Mouse (Mus musculus): ENCODE data around the gene Gm10638. TPM values are rescaled to one million over a fixed set of nuclear protein-coding genes. Genes with fewer than 3 reads are reported as not detected.

Gm10638 gene
- total and polyA plus RNA-seq, 3 experiments, result 0.23 to 0.52 TPM; not detected in 1

GRCm38 (mm10) chr8:86699471-86699870 lies 46.0 kb upstream of the Gm10638 start:
- Histone ChIP-seq H3K9me3 (replicated peaks; ENCODE audit: insufficient read depth, low read length) (no peaks in the 10 kb centered on the region), H3K4me1 (ENCODE audit: control insufficient read depth in 1 of 2, insufficient read depth in 2 of 2, low read length in 2 of 2) (no peaks in the 10 kb centered on the region), H3K4me3 (ENCODE audit: control insufficient read depth in 1 of 2, insufficient read depth in 1 of 2, low read depth in 2 of 2, low read length in 2 of 2) (no peak overlapping the region), H3K27me3 (ENCODE audit: control insufficient read depth in 1 of 2, insufficient read depth in 2 of 2, low read length in 2 of 2) (no peaks in the 10 kb centered on the region), H3K27ac (ENCODE audit: control insufficient read depth, low read depth, low read length) (no peak overlapping the region), H3K79me2 (ENCODE audit: control insufficient read depth, insufficient read depth, low read length, poor library complexity) (no peaks in the 10 kb centered on the region), H3K9ac (ENCODE audit: control insufficient read depth, low read depth, low read length, poor library complexity, severe bottlenecking) (no peak overlapping the region), H3K36me3 (ENCODE audit: control insufficient read depth in 1 of 2, insufficient read depth in 2 of 2, low read length in 2 of 2) (no peaks in the 10 kb centered on the region; a peak in 1 of 4 replicates)
- TF ChIP-seq ETS1 (IDR thresholded peaks at IDR 0.05; ENCODE audit: low read depth, low read length), result no peak
- TF ChIP-seq EP300 (IDR thresholded peaks at IDR 0.05; ENCODE audit: low read depth in 1 of 2, low read length in 2 of 2), result no peak
- no peak for TF ChIP-seq ZKSCAN1 (IDR thresholded peaks at IDR 0.05; ENCODE audit: low read depth, low read length)
- no peak for TF ChIP-seq RAD21 (IDR thresholded peaks at IDR 0.05; ENCODE audit: low read depth, low read length)
- TF ChIP-seq MEF2A (IDR thresholded peaks at IDR 0.05; ENCODE audit: extremely low read depth, insufficient replicate concordance, low read depth, low read length, poor library complexity, severe bottlenecking), result no peak
- no peak for TF ChIP-seq CTCF (IDR thresholded peaks at IDR 0.05 in 2 of 3, conservative IDR thresholded peaks at IDR 0.05 in 1 of 3; ENCODE audit: control insufficient read depth in 1 of 3, insufficient read depth in 1 of 3, low read depth in 2 of 3, low read length in 3 of 3, poor library complexity in 1 of 3, severe bottlenecking in 1 of 3)
- no peak for TF ChIP-seq NELFE (IDR thresholded peaks at IDR 0.05; ENCODE audit: low read depth, low read length)
- no peak for TF ChIP-seq SIN3A (IDR thresholded peaks at IDR 0.05; ENCODE audit: low read length)
- no peak for TF ChIP-seq MXI1 (IDR thresholded peaks at IDR 0.05; ENCODE audit: low read depth, low read length)
- TF ChIP-seq MAZ (IDR thresholded peaks at IDR 0.05; ENCODE audit: low read depth, low read length), result no peak
- no peak for TF ChIP-seq HCFC1 (IDR thresholded peaks at IDR 0.05; ENCODE audit: low read depth, low read length)
- TF ChIP-seq NRF1 (IDR thresholded peaks at IDR 0.05; ENCODE audit: insufficient read depth, low read depth, low read length, poor library complexity, severe bottlenecking), result no peak
- no peak for TF ChIP-seq MYB (IDR thresholded peaks at IDR 0.05; ENCODE audit: low read depth, low read length)
- TF ChIP-seq TAL1 (IDR thresholded peaks at IDR 0.05; ENCODE audit: low read length), result no peak
- TF ChIP-seq POLR2A (IDR thresholded peaks at IDR 0.05; ENCODE audit: control insufficient read depth in 1 of 2, insufficient read depth in 1 of 2, low read depth in 1 of 2, low read length in 2 of 2, poor library complexity in 1 of 2), result no peak
- no peak for DNase-seq (ENCODE audit: low read depth, low spot score)

GRCm38 (mm10) chr8:86702453-86702852 lies 43.0 kb upstream of the Gm10638 start:
- Histone ChIP-seq H3K9ac (ENCODE audit: control insufficient read depth, low read depth, low read length, poor library complexity, severe bottlenecking) (no peak overlapping the region), H3K27me3 (ENCODE audit: control insufficient read depth in 1 of 2, insufficient read depth in 2 of 2, low read length in 2 of 2) (no peaks in the 10 kb centered on the region), H3K9me3 (replicated peaks; ENCODE audit: insufficient read depth, low read length) (no peaks in the 10 kb centered on the region), H3K79me2 (ENCODE audit: control insufficient read depth, insufficient read depth, low read length, poor library complexity) (no peaks in the 10 kb centered on the region), H3K36me3 (ENCODE audit: control insufficient read depth in 1 of 2, insufficient read depth in 2 of 2, low read length in 2 of 2) (peaks cover 0 to 7% of the 10 kb centered on the region in 2 experiments; a peak in 3 of 4 replicates), H3K4me1 (ENCODE audit: control insufficient read depth in 1 of 2, insufficient read depth in 2 of 2, low read length in 2 of 2) (peaks cover 6 to 10% of the 10 kb centered on the region in 2 experiments), H3K27ac (ENCODE audit: control insufficient read depth, low read depth, low read length) (no peak overlapping the region), H3K4me3 (ENCODE audit: control insufficient read depth in 1 of 2, insufficient read depth in 1 of 2, low read depth in 2 of 2, low read length in 2 of 2) (no peak overlapping the region)
- DNase-seq (ENCODE audit: low read depth, low spot score), result no peak
- TF ChIP-seq CHD2 (IDR thresholded peaks at IDR 0.05; ENCODE audit: low read length), result no peak
- TF ChIP-seq RAD21 (IDR thresholded peaks at IDR 0.05; ENCODE audit: low read depth, low read length), result no peak
- no peak for TF ChIP-seq MEF2A (IDR thresholded peaks at IDR 0.05; ENCODE audit: extremely low read depth, insufficient replicate concordance, low read depth, low read length, poor library complexity, severe bottlenecking)
- TF ChIP-seq ETS1 (IDR thresholded peaks at IDR 0.05; ENCODE audit: low read depth, low read length), result no peak
- TF ChIP-seq USF1 (IDR thresholded peaks at IDR 0.05; ENCODE audit: low read depth, low read length), result no peak
- TF ChIP-seq USF2 (IDR thresholded peaks at IDR 0.05; ENCODE audit: borderline replicate concordance in 1 of 2, insufficient read depth in 1 of 2, low read depth in 1 of 2, low read length in 2 of 2), result no peak
- TF ChIP-seq SIN3A (IDR thresholded peaks at IDR 0.05; ENCODE audit: low read length), result no peak
- no peak for TF ChIP-seq POLR2A (IDR thresholded peaks at IDR 0.05; ENCODE audit: control insufficient read depth in 1 of 2, insufficient read depth in 1 of 2, low read depth in 1 of 2, low read length in 2 of 2, poor library complexity in 1 of 2)
- TF ChIP-seq ZNF384 (IDR thresholded peaks at IDR 0.05; ENCODE audit: low read depth, low read length), result no peak
- no peak for TF ChIP-seq NRF1 (IDR thresholded peaks at IDR 0.05; ENCODE audit: insufficient read depth, low read depth, low read length, poor library complexity, severe bottlenecking)
- TF ChIP-seq ZKSCAN1 (IDR thresholded peaks at IDR 0.05; ENCODE audit: low read depth, low read length), result no peak
- TF ChIP-seq MAZ (IDR thresholded peaks at IDR 0.05; ENCODE audit: low read depth, low read length), result no peak
- TF ChIP-seq NELFE (IDR thresholded peaks at IDR 0.05; ENCODE audit: low read depth, low read length), result no peak
- TF ChIP-seq E2F4 (IDR thresholded peaks at IDR 0.05; ENCODE audit: borderline replicate concordance, low read depth, low read length), result no peak
- TF ChIP-seq SMC3 (IDR thresholded peaks at IDR 0.05; ENCODE audit: low read depth, low read length), result no peak
- no peak for TF ChIP-seq ELF1 (IDR thresholded peaks at IDR 0.05; ENCODE audit: low read depth, low read length)
- no peak for TF ChIP-seq BHLHE40 (IDR thresholded peaks at IDR 0.05; ENCODE audit: borderline replicate concordance, low read depth, low read length)
